Mouse (Mus musculus): Measurements from ENCODE around the gene N4bp1. TPM values are rescaled to one million over a fixed set of nuclear protein-coding genes. Genes with fewer than 3 reads are reported as not detected.
A peak's percentile ranks its signal among the peaks of the same experiment; 100 is the strongest.

Gene N4bp1
- total and polyA plus RNA-seq, 2 experiments from 2014 or later, result 3.8 to 7.6 TPM

DNA sequence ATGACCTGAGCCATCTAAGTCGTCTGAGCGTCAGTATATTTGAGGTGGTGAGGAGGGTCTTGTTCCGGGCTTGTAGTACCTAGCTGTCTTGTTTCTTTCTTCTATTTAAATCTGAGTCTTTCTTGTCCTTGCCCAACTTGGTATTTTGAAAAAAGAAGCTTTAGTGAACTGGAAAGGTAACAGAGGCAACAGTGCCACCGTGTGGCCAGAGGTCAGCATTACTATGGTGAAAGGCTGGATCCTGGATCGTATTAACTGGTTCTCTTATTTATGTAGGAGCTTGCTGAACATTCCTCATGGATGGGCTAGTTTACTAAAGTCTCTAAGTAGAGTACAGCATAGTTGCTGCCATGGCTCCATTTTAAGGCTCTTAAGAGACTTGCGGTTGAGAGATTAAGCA is 23.5 kb upstream of the N4bp1 start:
- Histone ChIP-seq H3K4me1 (ENCODE audit: control insufficient read depth, insufficient read depth) (no peaks in the 10 kb centered on the region), H3K27me3 (ENCODE audit: control insufficient read depth, insufficient read depth, low read length) (no peaks in the 10 kb centered on the region), H3K9ac (replicated peaks; ENCODE audit: low read depth, low read length) (no peak overlapping the region), H3K4me3 (ENCODE audit: low read depth, low read length) (no peak overlapping the region), H3K4me2 (ENCODE audit: low read depth, low read length) (no peak overlapping the region), H3K27ac (ENCODE audit: low read depth) (no peak overlapping the region), H3K36me3 (replicated peaks; ENCODE audit: control insufficient read depth, insufficient read depth, low read length) (no peaks in the 10 kb centered on the region), H3K9me3 (replicated peaks; ENCODE audit: control insufficient read depth, low read length) (no peaks in the 10 kb centered on the region)
- 13% methylated on average over 6 of the region's 6 CpGs for WGBS
- no peak for TF ChIP-seq EP300 (IDR thresholded peaks at IDR 0.05; ENCODE audit: low read depth)
- peak; percentile 85 for TF ChIP-seq CTCF (IDR thresholded peaks at IDR 0.05; ENCODE audit: low read depth)
- DNase-seq (ENCODE audit: low spot score), result peak; percentile 57
- ATAC-seq (ENCODE audit: insufficient read depth, low read depth), result no peak

DNA sequence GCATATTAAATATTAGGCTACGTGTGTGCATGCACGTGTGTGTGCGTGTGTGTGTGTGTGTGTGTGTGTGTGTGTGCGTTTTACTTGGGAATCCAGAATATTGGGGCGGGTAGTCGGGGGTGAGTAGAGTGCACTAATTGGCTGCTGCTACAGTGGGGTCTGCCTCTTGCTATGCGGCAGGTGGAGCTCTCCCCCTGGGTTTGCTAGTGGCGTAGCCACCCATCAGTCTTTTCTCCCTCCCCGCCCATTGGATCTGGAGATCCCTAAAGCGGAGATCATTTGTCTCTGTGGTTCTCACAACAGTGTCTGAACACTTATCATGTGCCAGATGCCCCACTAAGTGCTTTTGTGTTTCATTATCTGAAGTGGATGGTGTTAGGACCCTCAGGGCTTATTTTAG is 19.9 kb upstream of the N4bp1 start:
- ATAC-seq (ENCODE audit: insufficient read depth, low read depth) (no peak), DNase-seq (ENCODE audit: low spot score) (no peak)
- Histone ChIP-seq H3K4me1 (ENCODE audit: control insufficient read depth, insufficient read depth) (no peaks in the 10 kb centered on the region), H3K36me3 (replicated peaks; ENCODE audit: control insufficient read depth, insufficient read depth, low read length) (no peaks in the 10 kb centered on the region), H3K9me3 (replicated peaks; ENCODE audit: control insufficient read depth, low read length) (no peaks in the 10 kb centered on the region), H3K9ac (replicated peaks; ENCODE audit: low read depth, low read length) (no peak overlapping the region), H3K4me3 (ENCODE audit: low read depth, low read length) (no peak overlapping the region), H3K27me3 (ENCODE audit: control insufficient read depth, insufficient read depth, low read length) (no peaks in the 10 kb centered on the region), H3K27ac (ENCODE audit: low read depth) (no peak overlapping the region), H3K4me2 (ENCODE audit: low read depth, low read length) (no peak overlapping the region)
- 60% methylated on average over 10 of the region's 10 CpGs for WGBS
- TF ChIP-seq EP300 (IDR thresholded peaks at IDR 0.05; ENCODE audit: low read depth) (no peak), CTCF (IDR thresholded peaks at IDR 0.05; ENCODE audit: low read depth) (no peak)

DNA sequence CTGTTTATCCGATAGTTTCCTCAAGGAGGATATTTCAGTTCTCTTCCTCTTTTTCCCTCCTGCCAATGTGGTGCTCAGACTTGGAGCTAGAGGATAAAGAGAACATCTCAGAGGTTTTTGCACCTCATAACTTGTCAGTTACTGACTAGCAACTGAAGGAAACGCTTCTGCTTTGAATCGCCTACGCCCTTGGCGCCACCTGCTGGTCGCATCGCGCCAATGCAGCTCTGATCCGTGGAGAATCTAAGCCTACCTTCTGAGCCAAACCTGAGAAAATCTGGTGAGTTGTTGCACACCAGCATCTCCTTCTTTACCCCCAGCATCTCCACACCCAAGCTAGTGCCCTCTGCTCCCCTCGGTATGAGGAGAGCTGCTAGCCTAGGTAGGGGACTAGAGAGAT is 18.0 kb upstream of the N4bp1 start:
- H3K9me3 ChIP-seq (replicated peaks; ENCODE audit: control insufficient read depth, low read length), result no peaks in the 10 kb centered on the region
- H3K4me1 ChIP-seq (ENCODE audit: control insufficient read depth, insufficient read depth), result no peaks in the 10 kb centered on the region
- DNase-seq (ENCODE audit: low spot score) (peak; percentile 58), ATAC-seq (ENCODE audit: insufficient read depth, low read depth) (no peak)
- no peak for TF ChIP-seq EP300 (IDR thresholded peaks at IDR 0.05; ENCODE audit: low read depth)
- peak; percentile 97 for TF ChIP-seq CTCF (IDR thresholded peaks at IDR 0.05; ENCODE audit: low read depth)
- no peak overlapping the region for H3K9ac ChIP-seq (replicated peaks; ENCODE audit: low read depth, low read length)
- H3K36me3 ChIP-seq (replicated peaks; ENCODE audit: control insufficient read depth, insufficient read depth, low read length), result no peaks in the 10 kb centered on the region
- peak overlapping the region; percentile 53; the same call in 1 of the 2 replicates for H3K27ac ChIP-seq (ENCODE audit: low read depth)
- no peak overlapping the region for H3K4me3 ChIP-seq (ENCODE audit: low read depth, low read length)
- H3K27me3 ChIP-seq (ENCODE audit: control insufficient read depth, insufficient read depth, low read length), result no peaks in the 10 kb centered on the region
- no peak overlapping the region for H3K4me2 ChIP-seq (ENCODE audit: low read depth, low read length)
- WGBS, result 7% methylated on average over 10 of the region's 10 CpGs

DNA sequence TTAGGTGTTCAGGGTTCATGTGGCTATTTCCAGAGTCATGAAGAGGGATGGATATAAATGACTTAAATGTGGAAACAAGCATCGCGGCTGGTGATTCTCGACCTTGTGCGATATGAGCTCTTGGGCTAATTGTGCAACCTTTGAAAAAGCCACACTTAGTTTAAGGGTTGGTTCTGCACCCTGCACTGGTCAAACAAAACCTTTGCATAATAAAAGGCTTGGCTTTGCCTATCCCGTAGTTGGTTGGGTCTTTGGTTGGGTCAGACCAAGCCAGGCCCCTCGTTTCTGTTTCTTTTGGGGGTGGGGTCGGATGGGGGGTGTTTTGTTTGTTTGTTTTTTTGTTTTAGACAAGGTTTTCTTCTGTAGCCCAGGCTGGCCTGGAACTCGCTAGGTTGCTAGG is 17.6 kb upstream of the N4bp1 start:
- TF ChIP-seq CTCF (IDR thresholded peaks at IDR 0.05; ENCODE audit: low read depth), result no peak
- no peak for TF ChIP-seq EP300 (IDR thresholded peaks at IDR 0.05; ENCODE audit: low read depth)
- Histone ChIP-seq H3K4me1 (ENCODE audit: control insufficient read depth, insufficient read depth) (no peaks in the 10 kb centered on the region), H3K9ac (replicated peaks; ENCODE audit: low read depth, low read length) (no peak overlapping the region), H3K4me2 (ENCODE audit: low read depth, low read length) (no peak overlapping the region), H3K4me3 (ENCODE audit: low read depth, low read length) (no peak overlapping the region), H3K36me3 (replicated peaks; ENCODE audit: control insufficient read depth, insufficient read depth, low read length) (no peaks in the 10 kb centered on the region), H3K27ac (ENCODE audit: low read depth) (peak overlapping the region; percentile 53; the same call in 1 of the 2 replicates), H3K9me3 (replicated peaks; ENCODE audit: control insufficient read depth, low read length) (no peaks in the 10 kb centered on the region), H3K27me3 (ENCODE audit: control insufficient read depth, insufficient read depth, low read length) (no peaks in the 10 kb centered on the region)
- no peak for ATAC-seq (ENCODE audit: insufficient read depth, low read depth)
- 73% methylated on average over 8 of the region's 8 CpGs for WGBS
- DNase-seq (ENCODE audit: low spot score), result no peak

DNA sequence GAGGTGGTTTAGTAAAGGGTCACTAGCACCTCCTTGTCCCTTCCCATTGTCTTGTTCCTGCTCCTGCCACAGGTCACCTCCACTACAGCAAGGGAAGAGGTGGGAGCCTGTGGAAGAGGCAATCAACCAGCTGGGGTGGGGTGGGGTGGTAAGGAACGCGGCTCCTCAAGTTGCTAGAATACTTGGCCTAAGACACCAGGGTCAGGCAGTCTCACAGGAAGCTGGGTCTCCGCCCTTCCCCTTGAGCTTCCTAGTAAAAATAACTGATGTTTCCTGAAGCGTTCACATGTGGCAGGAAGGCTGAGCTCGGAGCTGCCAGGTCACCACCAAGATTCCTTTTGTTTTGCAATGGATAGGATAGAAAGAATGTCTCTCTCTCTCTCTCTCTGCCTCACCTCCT is 16.9 kb upstream of the N4bp1 start:
- TF ChIP-seq CTCF (IDR thresholded peaks at IDR 0.05; ENCODE audit: low read depth) (no peak), EP300 (IDR thresholded peaks at IDR 0.05; ENCODE audit: low read depth) (peak; percentile 84)
- H3K27ac ChIP-seq (ENCODE audit: low read depth), result peak overlapping the region; percentile 67

DNA sequence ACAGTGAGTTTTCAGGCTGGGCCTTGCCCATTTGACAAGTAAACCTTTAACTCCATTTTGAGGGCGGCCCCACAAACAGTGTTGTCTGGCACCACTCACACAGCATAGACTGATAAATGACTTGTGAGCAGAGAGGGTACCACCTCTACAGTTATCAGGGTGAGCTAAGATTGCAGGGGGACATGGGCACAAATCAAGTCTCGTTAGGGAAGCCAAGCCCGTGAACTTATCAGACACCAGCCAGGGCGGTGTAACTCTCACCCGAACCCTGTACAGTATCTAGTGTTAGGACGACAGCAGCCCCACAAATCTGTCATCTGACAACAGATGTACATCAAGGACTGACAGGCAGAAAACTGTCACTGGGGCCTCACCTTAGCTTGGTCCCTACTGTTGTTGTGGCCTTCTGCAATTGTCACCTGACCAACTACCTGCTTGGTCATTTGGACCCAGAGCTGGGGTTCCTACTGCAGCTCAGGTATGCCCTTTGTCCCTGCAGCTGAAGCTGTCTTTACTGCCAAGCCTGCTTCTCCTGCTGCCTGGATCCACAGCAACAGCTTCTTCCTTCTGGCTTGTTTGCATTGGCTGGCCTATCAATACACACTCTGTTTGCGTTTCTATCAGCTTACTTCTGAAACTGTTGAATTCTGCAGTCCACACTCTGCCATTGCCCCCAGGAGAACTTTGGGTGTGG is 12.8 kb upstream of the N4bp1 start:
- Histone ChIP-seq H3K9ac (replicated peaks; ENCODE audit: low read depth, low read length) (no peak overlapping the region), H3K27me3 (ENCODE audit: control insufficient read depth, insufficient read depth, low read length) (no peaks in the 10 kb centered on the region), H3K4me1 (ENCODE audit: control insufficient read depth, insufficient read depth) (no peaks in the 10 kb centered on the region), H3K4me2 (ENCODE audit: low read depth, low read length) (no peak overlapping the region), H3K27ac (ENCODE audit: low read depth) (no peak overlapping the region), H3K9me3 (replicated peaks; ENCODE audit: control insufficient read depth, low read length) (no peaks in the 10 kb centered on the region), H3K36me3 (replicated peaks; ENCODE audit: control insufficient read depth, insufficient read depth, low read length) (no peaks in the 10 kb centered on the region), H3K4me3 (ENCODE audit: low read depth, low read length) (no peak overlapping the region)
- 36% methylated on average over 7 of the region's 7 CpGs for whole genome bisulfite sequencing
- TF ChIP-seq CTCF (IDR thresholded peaks at IDR 0.05; ENCODE audit: low read depth), result no peak
- TF ChIP-seq EP300 (IDR thresholded peaks at IDR 0.05; ENCODE audit: low read depth), result no peak
- ATAC-seq (ENCODE audit: insufficient read depth, low read depth) (no peak), DNase-seq (ENCODE audit: low spot score) (no peak)

More for the DNA sequence above, 16.9 kb upstream of the N4bp1 start:
- H3K4me2 ChIP-seq (ENCODE audit: low read depth, low read length), result no peak overlapping the region
- WGBS, result 46% methylated on average over 5 of the region's 5 CpGs
- H3K9ac ChIP-seq (replicated peaks; ENCODE audit: low read depth, low read length), result no peak overlapping the region
- DNase-seq (ENCODE audit: low spot score) (peak; percentile 63), ATAC-seq (ENCODE audit: insufficient read depth, low read depth) (peak; percentile 84)
- H3K36me3 ChIP-seq (replicated peaks; ENCODE audit: control insufficient read depth, insufficient read depth, low read length), result no peaks in the 10 kb centered on the region
- no peaks in the 10 kb centered on the region for H3K27me3 ChIP-seq (ENCODE audit: control insufficient read depth, insufficient read depth, low read length)
- no peak overlapping the region for H3K4me3 ChIP-seq (ENCODE audit: low read depth, low read length)
- no peaks in the 10 kb centered on the region for H3K9me3 ChIP-seq (replicated peaks; ENCODE audit: control insufficient read depth, low read length)
- no peaks in the 10 kb centered on the region for H3K4me1 ChIP-seq (ENCODE audit: control insufficient read depth, insufficient read depth)

Data from heart, postnatal 0 days (tissue).